Mouse (Mus musculus): Measurements from ENCODE around the gene Nudt8. TPM values are rescaled to one million over a fixed set of nuclear protein-coding genes. Genes with fewer than 3 reads are reported as not detected.

The Nudt8 gene
- polyA plus RNA-seq, 1 experiment from 2014 or later: 23.0 TPM

- H3K27me3 ChIP-seq (ENCODE audit: insufficient read depth, low read length): no peaks in the 10 kb centered on the region
- H3K27ac ChIP-seq (ENCODE audit: low read depth): peak within 1 kb of the TSS; percentile 76
- WGBS (ENCODE audit: insufficient replicate concordance): 0% methylated on average over 40 of the region's 45 CpGs
- peaks cover 6% of the 10 kb centered on the region for H3K4me1 ChIP-seq (ENCODE audit: insufficient read depth)
- H3K4me2 ChIP-seq (ENCODE audit: low read depth, low read length): peak within 1 kb of the TSS; percentile 79
- H3K9ac ChIP-seq (replicated peaks): peak within 1 kb of the TSS; percentile 90
- H3K36me3 ChIP-seq (replicated peaks; ENCODE audit: insufficient read depth, low read length): peaks cover 29% of the 10 kb centered on the region
- H3K4me3 ChIP-seq (ENCODE audit: low read depth, low read length): peak within 1 kb of the TSS; percentile 84
- TF ChIP-seq EP300 (IDR thresholded peaks at IDR 0.05; ENCODE audit: low read depth): 0 out of 2 replicates have a peak, but pooled peaks have one; percentile 59
- TF ChIP-seq CTCF (IDR thresholded peaks at IDR 0.05; ENCODE audit: low read depth): peak; percentile 92
- ATAC-seq: peak; percentile 99
- no peaks in the 10 kb centered on the region for H3K9me3 ChIP-seq (ENCODE audit: low read length)
- peak; percentile 96 for DNase-seq
Measured at GRCm38 (mm10) chr19:4012432-4013022, 12.1 kb downstream of the Nudt8 start, which contains the start of gene Ndufv1. Ndufv1 (minus strand) TSS chr19:4012806.

- Histone ChIP-seq H3K27ac (ENCODE audit: low read depth) (no peak overlapping the region), H3K4me3 (ENCODE audit: low read depth, low read length) (peak overlapping the region; percentile 84), H3K4me1 (ENCODE audit: insufficient read depth) (peaks cover 6% of the 10 kb centered on the region), H3K27me3 (ENCODE audit: insufficient read depth, low read length) (no peaks in the 10 kb centered on the region), H3K9ac (replicated peaks) (peak overlapping the region; percentile 45), H3K36me3 (replicated peaks; ENCODE audit: insufficient read depth, low read length) (peaks cover 23% of the 10 kb centered on the region), H3K9me3 (ENCODE audit: low read length) (no peaks in the 10 kb centered on the region), H3K4me2 (ENCODE audit: low read depth, low read length) (peak overlapping the region; percentile 79)
- TF ChIP-seq EP300 (IDR thresholded peaks at IDR 0.05; ENCODE audit: low read depth) (no peak), CTCF (IDR thresholded peaks at IDR 0.05; ENCODE audit: low read depth) (no peak)
- ATAC-seq (no peak; the same call in 1 of the 2 replicates), DNase-seq (no peak)
- WGBS (ENCODE audit: insufficient replicate concordance): 15% methylated on average over 9 of the region's 9 CpGs
Measured at GRCm38 (mm10) chr19:4013066-4013465, 12.7 kb downstream of the Nudt8 start.

GRCm38 (mm10) chr19:4014802-4015201, 14.4 kb downstream of the Nudt8 start:
- Histone ChIP-seq H3K27me3 (ENCODE audit: insufficient read depth, low read length) (no peaks in the 10 kb centered on the region), H3K9ac (replicated peaks) (no peak overlapping the region; the same call in 1 of the 2 replicates), H3K4me2 (ENCODE audit: low read depth, low read length) (no peak overlapping the region), H3K27ac (ENCODE audit: low read depth) (no peak overlapping the region), H3K4me3 (ENCODE audit: low read depth, low read length) (no peak overlapping the region), H3K4me1 (ENCODE audit: insufficient read depth) (peaks cover 18% of the 10 kb centered on the region), H3K36me3 (replicated peaks; ENCODE audit: insufficient read depth, low read length) (peaks cover 7% of the 10 kb centered on the region), H3K9me3 (ENCODE audit: low read length) (no peaks in the 10 kb centered on the region)
- DNase-seq: no peak
- ATAC-seq: no peak
- TF ChIP-seq EP300 (IDR thresholded peaks at IDR 0.05; ENCODE audit: low read depth): no peak
- no peak for TF ChIP-seq CTCF (IDR thresholded peaks at IDR 0.05; ENCODE audit: low read depth)

GRCm38 (mm10) chr19:4015635-4016034, 15.3 kb downstream of the Nudt8 start:
- H3K4me3 ChIP-seq (ENCODE audit: low read depth, low read length): no peak overlapping the region
- TF ChIP-seq EP300 (IDR thresholded peaks at IDR 0.05; ENCODE audit: low read depth) (peak; percentile 22; the same call in 1 of the 2 replicates), CTCF (IDR thresholded peaks at IDR 0.05; ENCODE audit: low read depth) (no peak)
- DNase-seq (no peak), ATAC-seq (no peak)
- no peak overlapping the region for H3K9ac ChIP-seq (replicated peaks)
- WGBS (ENCODE audit: insufficient replicate concordance): 45% methylated on average over 5 of the region's 5 CpGs
- H3K27ac ChIP-seq (ENCODE audit: low read depth): 0 out of 2 replicates have a peak overlapping the region, but pooled peaks have one; percentile 13
- H3K36me3 ChIP-seq (replicated peaks; ENCODE audit: insufficient read depth, low read length): peaks cover 5% of the 10 kb centered on the region
- H3K27me3 ChIP-seq (ENCODE audit: insufficient read depth, low read length): no peaks in the 10 kb centered on the region
- no peak overlapping the region for H3K4me2 ChIP-seq (ENCODE audit: low read depth, low read length)
- H3K9me3 ChIP-seq (ENCODE audit: low read length): no peaks in the 10 kb centered on the region
- peaks cover 19% of the 10 kb centered on the region for H3K4me1 ChIP-seq (ENCODE audit: insufficient read depth)

GRCm38 (mm10) chr19:4017921-4018587, 17.7 kb downstream of the Nudt8 start:
- Histone ChIP-seq H3K9me3 (ENCODE audit: low read length) (no peaks in the 10 kb centered on the region), H3K9ac (replicated peaks) (no peak overlapping the region), H3K4me3 (ENCODE audit: low read depth, low read length) (no peak overlapping the region), H3K27ac (ENCODE audit: low read depth) (no peak overlapping the region; the same call in 1 of the 2 replicates), H3K4me2 (ENCODE audit: low read depth, low read length) (no peak overlapping the region), H3K4me1 (ENCODE audit: insufficient read depth) (peaks cover 12% of the 10 kb centered on the region), H3K36me3 (replicated peaks; ENCODE audit: insufficient read depth, low read length) (no peaks in the 10 kb centered on the region), H3K27me3 (ENCODE audit: insufficient read depth, low read length) (no peaks in the 10 kb centered on the region)
- no peak for ATAC-seq
- no peak for DNase-seq
- 73% methylated on average over 10 of the region's 10 CpGs for WGBS (ENCODE audit: insufficient replicate concordance)
- no peak for TF ChIP-seq CTCF (IDR thresholded peaks at IDR 0.05; ENCODE audit: low read depth)
- TF ChIP-seq EP300 (IDR thresholded peaks at IDR 0.05; ENCODE audit: low read depth): no peak

- Histone ChIP-seq H3K4me2 (ENCODE audit: low read depth, low read length) (peak overlapping the region; percentile 36), H3K27me3 (ENCODE audit: insufficient read depth, low read length) (no peaks in the 10 kb centered on the region), H3K9ac (replicated peaks) (no peak overlapping the region), H3K27ac (ENCODE audit: low read depth) (peak overlapping the region; percentile 24; the same call in 1 of the 2 replicates), H3K4me1 (ENCODE audit: insufficient read depth) (peaks cover 12% of the 10 kb centered on the region), H3K4me3 (ENCODE audit: low read depth, low read length) (no peak overlapping the region), H3K9me3 (ENCODE audit: low read length) (no peaks in the 10 kb centered on the region), H3K36me3 (replicated peaks; ENCODE audit: insufficient read depth, low read length) (no peaks in the 10 kb centered on the region)
- 30% methylated on average over 18 of the region's 18 CpGs for WGBS (ENCODE audit: insufficient replicate concordance)
- ATAC-seq (peak; percentile 88), DNase-seq (peak; percentile 80)
- TF ChIP-seq CTCF (IDR thresholded peaks at IDR 0.05; ENCODE audit: low read depth) (peak; percentile 90), EP300 (IDR thresholded peaks at IDR 0.05; ENCODE audit: low read depth) (peak; percentile 18; the same call in 1 of the 2 replicates)
Measured at GRCm38 (mm10) chr19:4018743-4019583, 18.6 kb downstream of the Nudt8 start.

All from liver, postnatal 0 days (tissue).